Mouse (Mus musculus) E14TG2a.4 (cell line): ENCODE data around the gene Cep19.

ENCODE experiments used
- CTCF ChIP-seq: conservative IDR thresholded peaks from 2 replicates; pipeline ENCODE4 v1.5.1; 2014; ENCODE audit warnings: low read length
- NANOG ChIP-seq: IDR thresholded peaks from 2 replicates; pipeline ENCODE4 v1.6.1; 2014; ENCODE audit warnings: borderline replicate concordance, low read length, mixed read lengths
- POU5F1 ChIP-seq: IDR thresholded peaks from 2 replicates; pipeline ENCODE4 v1.6.1; 2014; ENCODE audit warnings: low read length, borderline replicate concordance

- no peak for TF ChIP-seq CTCF
- no peak for TF ChIP-seq POU5F1
- no peak for TF ChIP-seq NANOG
Observed at GRCm38 (mm10) chr16:32127046-32127445, 27.4 kb downstream of the Cep19 start.
